Mouse (Mus musculus) C2C12 (cell line): ENCODE data around the gene Kmt2e. TPM values are rescaled to one million over a fixed set of nuclear protein-coding genes. Genes with fewer than 3 reads are reported as not detected.

ENCODE experiments used
- H3K27me3 ChIP-seq: one replicate; pipeline ENCODE4 v1.6.1; 2011; ENCODE audit not compliant: control insufficient read depth, insufficient read depth, insufficient read length
- H3K36me3 ChIP-seq: one replicate; pipeline ENCODE4 v1.6.1; 2011; ENCODE audit not compliant: control insufficient read depth, insufficient read depth
- H3K4me3 ChIP-seq: one replicate; pipeline ENCODE4 v1.5.1; 2011; ENCODE audit warnings: mild to moderate bottlenecking, control low read depth; ENCODE audit not compliant: poor library complexity, insufficient read depth, severe bottlenecking
- H3K79me2 ChIP-seq: one replicate; pipeline ENCODE4 v1.6.1; 2011; ENCODE audit not compliant: control insufficient read depth, insufficient read depth
- H3K79me3 ChIP-seq: one replicate; pipeline ENCODE4 v1.6.1; 2011; ENCODE audit warnings: low read depth, control low read depth
- H3ac ChIP-seq: one replicate; pipeline ENCODE3; 2011; ENCODE audit warnings: low read depth; ENCODE audit not compliant: control insufficient read depth, insufficient read length
- CEBPB ChIP-seq: IDR thresholded peaks from one replicate; pipeline ENCODE4 v1.6.1; 2011; ENCODE audit warnings: low read depth, mild to moderate bottlenecking, control low read depth, moderate library complexity
- CTCF ChIP-seq: IDR thresholded peaks from one replicate; pipeline ENCODE4 v1.5.1; 2011; ENCODE audit not compliant: control insufficient read depth, insufficient read depth, insufficient read length
- FOSL1 ChIP-seq: IDR thresholded peaks from one replicate; pipeline ENCODE4 v1.8.0; 2011; ENCODE audit warnings: mild to moderate bottlenecking, low read length; ENCODE audit not compliant: poor library complexity, insufficient read depth, severe bottlenecking
- MAX ChIP-seq: IDR thresholded peaks from one replicate; pipeline ENCODE4 v1.6.1; 2011; ENCODE audit warnings: mild to moderate bottlenecking, control low read depth
- MYOD1 ChIP-seq: IDR thresholded peaks from one replicate; pipeline ENCODE4 v1.6.1; 2011; ENCODE audit warnings: low read depth; ENCODE audit not compliant: control insufficient read depth, insufficient read length
- MYOG ChIP-seq: IDR thresholded peaks from one replicate; pipeline ENCODE4 v1.6.1; 2011; ENCODE audit not compliant: control insufficient read depth, insufficient read length; ENCODE audit errors: extremely low read depth
- USF1 ChIP-seq: IDR thresholded peaks from one replicate; pipeline ENCODE4 v1.6.1; 2011; ENCODE audit warnings: low read depth, mild to moderate bottlenecking, control low read depth, moderate library complexity
- polyA plus RNA-seq: library from polyadenylated mRNA; unstranded; fragments of >200 nt; fragmentation: generic; extraction: Trizol; gene quantifications from one replicate; pipeline ENCODE4 v1.2.1, GENCODE M21; 2012; ENCODE audit warnings: missing spikeins

Gene Kmt2e
- polyA plus RNA-seq, 1 experiment, result 8.0 TPM

- no peaks in the 10 kb centered on the region for H3K79me2 ChIP-seq
- H3K4me3 ChIP-seq, result no peak overlapping the region
- TF ChIP-seq MYOD1, result no peak
- H3ac ChIP-seq, result no peak overlapping the region
- H3K36me3 ChIP-seq, result peaks cover 4% of the 10 kb centered on the region
- no peaks in the 10 kb centered on the region for H3K79me3 ChIP-seq
- H3K27me3 ChIP-seq, result no peaks in the 10 kb centered on the region
Observed at GRCm38 (mm10) chr5:23513468-23513867, 79.2 kb downstream of the Kmt2e start.

GRCm38 (mm10) chr5:23515038-23515437, 80.8 kb downstream of the Kmt2e start:
- H3K4me3 ChIP-seq, result no peak overlapping the region
- no peak for TF ChIP-seq USF1
- TF ChIP-seq CEBPB, result no peak
- TF ChIP-seq MYOD1, result no peak
- no peak for TF ChIP-seq MAX
- TF ChIP-seq FOSL1, result no peak
- TF ChIP-seq MYOG, result no peak
- TF ChIP-seq CTCF, result no peak
- no peaks in the 10 kb centered on the region for H3K79me3 ChIP-seq
- H3K36me3 ChIP-seq, result peaks cover 4% of the 10 kb centered on the region
- H3K27me3 ChIP-seq, result no peaks in the 10 kb centered on the region
- no peak overlapping the region for H3ac ChIP-seq
- H3K79me2 ChIP-seq, result no peaks in the 10 kb centered on the region

- Histone ChIP-seq H3K36me3 (peaks cover 4% of the 10 kb centered on the region), H3K4me3 (no peak overlapping the region), H3K27me3 (no peaks in the 10 kb centered on the region), H3K79me3 (no peaks in the 10 kb centered on the region), H3K79me2 (no peaks in the 10 kb centered on the region), H3ac (no peak overlapping the region)
- TF ChIP-seq MAX (no peak), CTCF (no peak), CEBPB (no peak), MYOG (no peak), FOSL1 (no peak), MYOD1 (no peak), USF1 (no peak)
Observed at GRCm38 (mm10) chr5:23516962-23517361, 82.7 kb downstream of the Kmt2e start.

- Histone ChIP-seq H3K27me3 (no peaks in the 10 kb centered on the region), H3ac (no peak overlapping the region), H3K79me2 (no peaks in the 10 kb centered on the region), H3K4me3 (no peak overlapping the region), H3K36me3 (peaks cover 8% of the 10 kb centered on the region), H3K79me3 (no peaks in the 10 kb centered on the region)
- TF ChIP-seq CEBPB, result no peak
- TF ChIP-seq MYOG, result no peak
- TF ChIP-seq MYOD1, result no peak
- TF ChIP-seq FOSL1, result no peak
- TF ChIP-seq USF1, result no peak
- no peak for TF ChIP-seq CTCF
- TF ChIP-seq MAX, result no peak
Observed at GRCm38 (mm10) chr5:23517839-23518238, 83.6 kb downstream of the Kmt2e start.

GRCm38 (mm10) chr5:23518673-23519072, 84.4 kb downstream of the Kmt2e start:
- no peak for TF ChIP-seq CEBPB
- TF ChIP-seq USF1, result peak; percentile 51
- Histone ChIP-seq H3K27me3 (no peaks in the 10 kb centered on the region), H3K4me3 (no peak overlapping the region), H3ac (no peak overlapping the region), H3K79me3 (no peaks in the 10 kb centered on the region), H3K79me2 (no peaks in the 10 kb centered on the region), H3K36me3 (peaks cover 10% of the 10 kb centered on the region)

- Histone ChIP-seq H3K79me3 (no peaks in the 10 kb centered on the region), H3K79me2 (no peaks in the 10 kb centered on the region), H3K36me3 (peaks cover 17% of the 10 kb centered on the region), H3ac (no peak overlapping the region), H3K27me3 (no peaks in the 10 kb centered on the region), H3K4me3 (no peak overlapping the region)
- TF ChIP-seq USF1 (no peak), FOSL1 (no peak), CTCF (no peak), MAX (no peak), MYOD1 (no peak), CEBPB (no peak), MYOG (no peak)
Observed at GRCm38 (mm10) chr5:23519679-23520078, 85.4 kb downstream of the Kmt2e start.
